Mouse (Mus musculus) liver, embryonic 12.5 days (tissue): ENCODE results near the gene Dmd. TPM values are rescaled to one million over a fixed set of nuclear protein-coding genes. Genes with fewer than 3 reads are reported as not detected.

ENCODE experiments used
- ATAC-seq: fragments of 200-750 bp; cut with Nextera tagmentation; 2 replicates; pipeline ENCODE4 v1.8.0; 2017; ENCODE audit warnings: moderate number of reproducible peaks, mild to moderate bottlenecking, moderate library complexity
- H3K27ac ChIP-seq: fragments of 300-500 bp; sonication (generic); 2 replicates; pipeline ENCODE4 v1.5.1; 2016; ENCODE audit warnings: mild to moderate bottlenecking
- H3K27me3 ChIP-seq: fragments of 300-500 bp; sonication (generic); replicated peaks from 2 replicates; pipeline ENCODE4 v1.6.1; 2016; ENCODE audit warnings: mild to moderate bottlenecking, moderate library complexity
- H3K36me3 ChIP-seq: fragments of 300-500 bp; sonication (generic); 2 replicates; pipeline ENCODE4 v1.6.1; 2016; ENCODE audit warnings: mild to moderate bottlenecking, moderate library complexity
- H3K4me1 ChIP-seq: fragments of 300-500 bp; sonication (generic); 2 replicates; pipeline ENCODE4 v1.6.1; 2016
- H3K4me2 ChIP-seq: fragments of 300-500 bp; sonication (generic); 2 replicates; pipeline ENCODE4 v1.6.1; 2016; ENCODE audit warnings: mild to moderate bottlenecking, moderate library complexity
- H3K4me3 ChIP-seq: fragments of 300-500 bp; sonication (generic); 2 replicates; pipeline ENCODE4 v1.5.1; 2016; ENCODE audit warnings: mild to moderate bottlenecking, moderate library complexity
- H3K9ac ChIP-seq: fragments of 300-500 bp; sonication (generic); 2 replicates; pipeline ENCODE4 v1.6.1; 2016; ENCODE audit warnings: mild to moderate bottlenecking, moderate library complexity
- H3K9me3 ChIP-seq: fragments of 300-500 bp; sonication (generic); replicated peaks from 2 replicates; pipeline ENCODE4 v1.6.1; 2016; ENCODE audit warnings: mild to moderate bottlenecking, moderate library complexity
- WGBS: fragments of 180-500 bp; shearing (Covaris S2); methylation state at CpG from one replicate; pipeline ENCODE4 v1.1.7; 2016; ENCODE audit not compliant: insufficient replicate concordance; 5-methylcytosine and 5-hydroxymethylcytosine counted together
- polyA plus RNA-seq: library from polyadenylated mRNA; unstranded; fragments of >200 nt; fragmentation: Nextera tagmentation; extraction: Ambion mirVana; gene quantifications from 2 replicates; pipeline ENCODE4 v1.2.1, GENCODE M21; 2016

The Dmd gene
- polyA plus RNA-seq, 1 experiment from 2014 or later = 6.8 TPM

- Histone ChIP-seq H3K27me3 (no peaks in the 10 kb centered on the region), H3K4me3 (no peak overlapping the region), H3K27ac (no peak overlapping the region), H3K9me3 (no peaks in the 10 kb centered on the region), H3K36me3 (no peaks in the 10 kb centered on the region), H3K4me1 (no peaks in the 10 kb centered on the region), H3K4me2 (no peak overlapping the region), H3K9ac (no peak overlapping the region)
- 59% methylated on average over 2 of the region's 2 CpGs for WGBS
- ATAC-seq = no peak
Measured at GRCm38 (mm10) chrX:85207001-85207400, 2258.3 kb downstream of the Dmd start.

GRCm38 (mm10) chrX:85226883-85227282 is 2278.2 kb downstream of the Dmd start:
- no peak for ATAC-seq

GRCm38 (mm10) chrX:85249379-85249778 is 2300.7 kb downstream of the Dmd start, which contains the start of gene Fthl17a:
Gene Fthl17a, plus strand, starts transcription at chrX:85249679.
- Histone ChIP-seq H3K9ac (no peak within 1 kb of the TSS), H3K36me3 (no peaks in the 10 kb centered on the region), H3K4me2 (no peak within 1 kb of the TSS), H3K9me3 (no peaks in the 10 kb centered on the region), H3K27me3 (no peaks in the 10 kb centered on the region), H3K4me1 (no peaks in the 10 kb centered on the region), H3K4me3 (no peak within 1 kb of the TSS), H3K27ac (no peak within 1 kb of the TSS)
- 71% methylated on average over 2 of the region's 2 CpGs for WGBS
- ATAC-seq = no peak

More at GRCm38 (mm10) chrX:85226883-85227282, 2278.2 kb downstream of the Dmd start:
- Histone ChIP-seq H3K27me3 (no peaks in the 10 kb centered on the region), H3K4me3 (no peak overlapping the region), H3K9ac (no peak overlapping the region), H3K4me1 (no peaks in the 10 kb centered on the region), H3K9me3 (no peaks in the 10 kb centered on the region), H3K27ac (no peak overlapping the region), H3K36me3 (no peaks in the 10 kb centered on the region), H3K4me2 (no peak overlapping the region)
